Mouse (Mus musculus): ENCODE results near the gene Tbc1d30.

DNA sequence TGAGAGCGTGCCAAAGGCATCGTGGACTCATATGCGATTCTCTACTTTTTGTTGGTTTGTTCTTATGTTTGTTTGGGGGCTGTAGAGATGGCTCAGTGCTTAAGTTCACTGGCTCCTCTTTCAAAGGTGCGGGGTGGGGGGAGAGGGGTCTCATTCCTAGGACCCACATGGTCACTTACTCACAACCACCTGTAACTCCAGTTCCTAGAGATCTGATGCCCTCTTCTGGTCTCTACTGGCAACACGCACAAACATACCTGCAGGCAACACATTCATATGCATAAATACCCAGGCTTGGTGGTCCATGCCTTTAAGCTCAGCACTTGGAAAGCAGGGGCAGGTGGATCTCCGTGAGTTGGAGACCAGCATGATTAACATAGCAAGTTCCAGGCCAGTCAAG is 125.4 kb downstream of the Tbc1d30 start:
- TF ChIP-seq POLR2A (IDR thresholded peaks at IDR 0.05; ENCODE audit: borderline replicate concordance, insufficient read depth, low read length) (no peak), CTCF (IDR thresholded peaks at IDR 0.05; ENCODE audit: borderline replicate concordance, insufficient read depth, low read depth, low read length) (no peak)

Measured in cerebellum, adult 2 months (tissue).